Mouse (Mus musculus): Measurements from ENCODE around the gene Sirt5. TPM values are rescaled to one million over a fixed set of nuclear protein-coding genes. Genes with fewer than 3 reads are reported as not detected.

The Sirt5 gene
- total and polyA plus RNA-seq, 2 experiments from 2014 or later: 23.7 to 25.2 TPM

GRCm38 (mm10) chr13:43332591-43332990 is 32.7 kb upstream of the Sirt5 start:
- ATAC-seq (no peak), DNase-seq (ENCODE audit: low spot score) (peak; percentile 20)
- 42% methylated on average over 7 of the region's 7 CpGs for WGBS
- no peaks in the 10 kb centered on the region for H3K27me3 ChIP-seq (ENCODE audit: insufficient read depth, low read length)
- H3K4me3 ChIP-seq (ENCODE audit: low read length): no peak overlapping the region
- peak; percentile 29 for TF ChIP-seq CTCF (IDR thresholded peaks at IDR 0.05; ENCODE audit: low read depth)
- no peak overlapping the region for H3K4me2 ChIP-seq (ENCODE audit: low read depth, low read length)
- H3K27ac ChIP-seq: no peak overlapping the region
- no peaks in the 10 kb centered on the region for H3K4me1 ChIP-seq (ENCODE audit: insufficient read depth, low read length)
- H3K36me3 ChIP-seq (ENCODE audit: insufficient read depth, low read length): no peaks in the 10 kb centered on the region
- H3K9me3 ChIP-seq (ENCODE audit: low read length): no peaks in the 10 kb centered on the region
- no peak overlapping the region for H3K9ac ChIP-seq (replicated peaks; ENCODE audit: low read length)

- 86% methylated on average over 12 of the region's 12 CpGs for WGBS
- Histone ChIP-seq H3K27ac (no peak overlapping the region), H3K4me3 (ENCODE audit: low read length) (no peak overlapping the region), H3K27me3 (ENCODE audit: insufficient read depth, low read length) (no peaks in the 10 kb centered on the region), H3K9ac (replicated peaks; ENCODE audit: low read length) (no peak overlapping the region), H3K4me2 (ENCODE audit: low read depth, low read length) (no peak overlapping the region), H3K9me3 (ENCODE audit: low read length) (no peaks in the 10 kb centered on the region), H3K4me1 (ENCODE audit: insufficient read depth, low read length) (0 out of 2 replicates have a peak, but pooled peaks cover 3% of the 10 kb centered on the region), H3K36me3 (ENCODE audit: insufficient read depth, low read length) (no peaks in the 10 kb centered on the region)
- no peak for TF ChIP-seq CTCF (IDR thresholded peaks at IDR 0.05; ENCODE audit: low read depth)
- DNase-seq (ENCODE audit: low spot score): no peak
- no peak for ATAC-seq
These were observed 28.7 kb upstream of the Sirt5 start for GRCm38 (mm10) chr13:43336425-43337221.

- Histone ChIP-seq H3K9ac (replicated peaks; ENCODE audit: low read length) (no peak overlapping the region), H3K9me3 (ENCODE audit: low read length) (no peaks in the 10 kb centered on the region), H3K4me2 (ENCODE audit: low read depth, low read length) (no peak overlapping the region), H3K27me3 (ENCODE audit: insufficient read depth, low read length) (no peaks in the 10 kb centered on the region), H3K36me3 (ENCODE audit: insufficient read depth, low read length) (no peaks in the 10 kb centered on the region), H3K27ac (no peak overlapping the region), H3K4me1 (ENCODE audit: insufficient read depth, low read length) (0 out of 2 replicates have a peak, but pooled peaks cover 3% of the 10 kb centered on the region), H3K4me3 (ENCODE audit: low read length) (no peak overlapping the region)
- DNase-seq (ENCODE audit: low spot score) (no peak), ATAC-seq (no peak)
- TF ChIP-seq CTCF (IDR thresholded peaks at IDR 0.05; ENCODE audit: low read depth): no peak
- 93% methylated on average over 8 of the region's 8 CpGs for WGBS
These were observed 27.3 kb upstream of the Sirt5 start for GRCm38 (mm10) chr13:43338001-43338400.

- DNase-seq (ENCODE audit: low spot score): no peak
- H3K27ac ChIP-seq: 0 out of 2 replicates have a peak overlapping the region, but pooled peaks have one; percentile 7
These were observed 26.7 kb upstream of the Sirt5 start for GRCm38 (mm10) chr13:43338632-43339031.

GRCm38 (mm10) chr13:43346825-43347224 is 18.5 kb upstream of the Sirt5 start:
- no peak overlapping the region for H3K4me3 ChIP-seq (ENCODE audit: low read length)
- H3K36me3 ChIP-seq (ENCODE audit: insufficient read depth, low read length): no peaks in the 10 kb centered on the region
- DNase-seq (ENCODE audit: low spot score): no peak
- H3K9ac ChIP-seq (replicated peaks; ENCODE audit: low read length): no peak overlapping the region
- no peak for TF ChIP-seq CTCF (IDR thresholded peaks at IDR 0.05; ENCODE audit: low read depth)
- no peak overlapping the region for H3K27ac ChIP-seq
- no peaks in the 10 kb centered on the region for H3K27me3 ChIP-seq (ENCODE audit: insufficient read depth, low read length)
- no peaks in the 10 kb centered on the region for H3K4me1 ChIP-seq (ENCODE audit: insufficient read depth, low read length)
- no peak for ATAC-seq
- no peaks in the 10 kb centered on the region for H3K9me3 ChIP-seq (ENCODE audit: low read length)
- H3K4me2 ChIP-seq (ENCODE audit: low read depth, low read length): no peak overlapping the region

More at GRCm38 (mm10) chr13:43338632-43339031, 26.7 kb upstream of the Sirt5 start:
- TF ChIP-seq CTCF (IDR thresholded peaks at IDR 0.05; ENCODE audit: low read depth): no peak
- peak; percentile 45; the same call in 1 of the 2 replicates for ATAC-seq
- Histone ChIP-seq H3K4me2 (ENCODE audit: low read depth, low read length) (no peak overlapping the region), H3K9me3 (ENCODE audit: low read length) (no peaks in the 10 kb centered on the region), H3K9ac (replicated peaks; ENCODE audit: low read length) (no peak overlapping the region), H3K4me3 (ENCODE audit: low read length) (no peak overlapping the region), H3K27me3 (ENCODE audit: insufficient read depth, low read length) (no peaks in the 10 kb centered on the region), H3K36me3 (ENCODE audit: insufficient read depth, low read length) (no peaks in the 10 kb centered on the region), H3K4me1 (ENCODE audit: insufficient read depth, low read length) (0 out of 2 replicates have a peak, but pooled peaks cover 3% of the 10 kb centered on the region)
- 37% methylated on average over 4 of the region's 4 CpGs for WGBS

GRCm38 (mm10) chr13:43349376-43349775 is 15.9 kb upstream of the Sirt5 start:
- DNase-seq (ENCODE audit: low spot score) (no peak), ATAC-seq (no peak)
- H3K27ac ChIP-seq: no peak overlapping the region
- no peaks in the 10 kb centered on the region for H3K27me3 ChIP-seq (ENCODE audit: insufficient read depth, low read length)
- no peaks in the 10 kb centered on the region for H3K36me3 ChIP-seq (ENCODE audit: insufficient read depth, low read length)
- no peak overlapping the region for H3K4me2 ChIP-seq (ENCODE audit: low read depth, low read length)
- no peaks in the 10 kb centered on the region for H3K9me3 ChIP-seq (ENCODE audit: low read length)
- 83% methylated on average over 8 of the region's 8 CpGs for WGBS
- no peak for TF ChIP-seq CTCF (IDR thresholded peaks at IDR 0.05; ENCODE audit: low read depth)
- H3K4me1 ChIP-seq (ENCODE audit: insufficient read depth, low read length): no peaks in the 10 kb centered on the region
- no peak overlapping the region for H3K9ac ChIP-seq (replicated peaks; ENCODE audit: low read length)
- H3K4me3 ChIP-seq (ENCODE audit: low read length): no peak overlapping the region

Data from hindbrain, postnatal 0 days (tissue).